Mouse (Mus musculus) B cell, adult 62 days (primary cell): Measurements from ENCODE around the gene Nbeal1. TPM values are rescaled to one million over a fixed set of nuclear protein-coding genes. Genes with fewer than 3 reads are reported as not detected.

Experiments
- total RNA-seq: library from RNA; stranded (reverse); gene quantifications from 4 replicates; pipeline ENCODE4 v1.2.4, GENCODE M21; 2023

Nbeal1 gene
- 33.5 to 40.2 TPM (median 38.0 TPM) in 4 replicates for total RNA-seq

DNA sequence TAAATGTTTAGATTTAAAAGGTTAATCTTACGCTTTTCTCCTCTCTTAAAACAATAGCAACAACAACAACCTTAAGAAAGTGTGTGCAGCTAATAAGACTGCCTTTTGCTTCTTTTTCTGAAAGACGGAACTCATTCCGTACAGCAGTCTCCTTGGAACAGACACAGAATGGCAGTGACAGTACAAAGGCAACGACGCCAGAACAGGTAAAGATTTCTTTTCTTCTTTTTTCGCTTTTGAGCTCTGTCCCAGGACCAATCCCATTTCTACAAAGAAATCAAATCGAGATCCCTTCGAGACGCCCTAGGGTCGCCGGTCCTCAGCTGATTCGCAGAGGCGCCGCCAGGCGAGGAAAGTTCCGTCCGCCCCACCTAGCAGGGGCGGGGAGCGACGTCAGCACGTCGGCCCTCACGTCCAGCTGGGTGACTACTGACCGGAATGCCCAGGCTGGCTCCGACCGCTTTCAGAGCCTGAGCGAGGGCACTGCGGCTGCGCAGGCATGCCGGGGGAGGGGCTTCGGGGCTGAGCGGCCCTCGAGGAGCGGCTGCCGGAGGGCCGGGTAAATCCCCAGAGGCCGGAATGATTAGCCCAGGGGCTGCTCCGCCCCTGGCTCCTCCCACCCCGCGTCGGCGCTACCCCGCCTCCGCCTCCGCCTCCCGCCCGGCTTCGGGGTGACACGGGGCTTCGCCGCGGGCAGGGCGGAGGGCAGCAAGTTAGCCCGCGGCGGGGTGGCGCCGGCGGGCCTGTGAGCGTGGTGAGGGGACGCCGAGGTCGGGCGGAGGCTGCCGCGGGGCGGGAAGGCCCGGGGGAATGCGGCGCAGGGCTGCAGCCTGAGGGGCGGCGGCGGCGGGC is at the start of gene Nbeal1:
Gene Nbeal1, plus strand, starts transcription at position 668 of the 852 bp plus-strand sequence.

GRCm38 (mm10) chr1:60342808-60343629 is 162.6 kb downstream of the Nbeal1 start, which contains the start of gene Cyp20a1:
Gene Cyp20a1 (plus strand): TSS chr1:60343323.

Other genes starting within 250 kb of the Nbeal1 start
- gene Ica1l, start 137.4 kb upstream of the Nbeal1 start, total RNA-seq = 0.21 to 1.7 TPM (median 0.76 TPM) in 4 replicates
- 10.6 to 16.6 TPM (median 13.3 TPM) in 4 replicates for gene Carf, start 82.4 kb upstream of the Nbeal1 start, total RNA-seq
- 20.0 to 23.7 TPM (median 23.4 TPM) in 4 replicates for gene Wdr12, start 82.0 kb upstream of the Nbeal1 start, total RNA-seq
- gene Cyp20a1, start 162.7 kb downstream of the Nbeal1 start, total RNA-seq = 9.6 to 12.8 TPM (median 10.1 TPM) in 4 replicates
- 4.9 to 7.9 TPM (median 6.5 TPM) in 4 replicates for gene Abi2, start 229.0 kb downstream of the Nbeal1 start, total RNA-seq